Mouse (Mus musculus): ENCODE results near the gene Wdr82.
"Not testable (repeated sequence)": the region's sequence is repeated elsewhere in the genome, so short reads cannot be mapped to it uniquely, and the experiment has no call there.

Gene Wdr82

DNA sequence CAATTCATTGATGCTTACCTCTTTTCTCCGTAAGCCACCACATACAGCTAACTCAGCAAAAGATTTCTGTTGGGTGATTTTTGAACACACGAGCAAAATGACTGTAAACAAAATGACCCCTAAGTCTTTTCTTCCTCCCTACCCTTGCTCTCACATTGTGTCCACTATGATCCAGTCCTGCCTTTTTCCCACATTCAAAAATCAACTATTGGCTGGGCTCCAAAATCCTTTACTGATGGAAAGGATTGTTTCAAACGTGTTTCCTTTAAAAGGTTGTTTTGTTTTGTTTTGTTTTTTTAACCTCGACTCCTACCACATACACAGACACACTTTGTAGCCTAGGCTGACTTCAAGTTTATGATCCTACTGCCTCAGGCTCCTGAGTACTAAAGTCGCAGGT lies 10.3 kb upstream of the Wdr82 start:
- DNase-seq (ENCODE audit: extremely low spot score, low spot score): no peak

DNA sequence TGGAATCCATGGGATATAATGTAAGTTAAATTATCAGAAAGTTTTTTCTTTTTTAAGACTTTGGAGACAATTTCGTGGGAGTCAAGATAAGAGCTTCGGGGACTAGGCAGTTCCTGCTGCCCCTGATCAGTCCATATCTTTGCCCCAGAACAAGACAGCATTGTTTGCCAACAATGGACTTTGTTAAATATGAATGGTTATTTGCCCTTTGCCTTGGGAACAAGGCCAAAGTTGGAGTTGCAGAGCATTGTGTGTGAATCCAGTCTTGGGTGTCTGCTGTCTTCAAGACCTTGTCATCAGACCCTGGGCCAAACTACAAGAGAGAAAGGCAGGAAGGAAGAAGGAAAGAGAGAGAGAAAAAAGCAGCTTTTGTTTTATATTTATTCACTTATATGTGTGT lies 4.0 kb upstream of the Wdr82 start:
- DNase-seq (ENCODE audit: extremely low spot score, low spot score): no peak

DNA sequence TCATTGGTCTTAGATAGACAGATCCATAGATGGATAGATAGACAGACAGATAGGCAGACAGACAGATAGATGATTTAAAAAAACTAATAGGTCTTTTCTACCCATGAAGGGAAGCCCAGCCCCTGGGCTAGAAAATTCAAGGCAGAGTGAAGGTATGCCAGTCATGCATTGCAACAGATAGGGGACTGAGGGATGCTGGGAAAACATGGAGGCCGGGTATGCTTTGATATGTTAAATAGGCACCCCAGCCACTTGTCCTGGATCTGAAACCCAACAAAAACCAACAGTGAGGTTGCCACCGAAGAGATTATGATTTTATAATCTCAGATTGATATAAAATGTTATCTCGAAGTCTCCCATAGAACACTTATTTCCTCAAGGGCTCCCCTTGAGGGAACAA lies 3.5 kb upstream of the Wdr82 start:
- no peak for DNase-seq (ENCODE audit: extremely low spot score, low spot score)

DNA sequence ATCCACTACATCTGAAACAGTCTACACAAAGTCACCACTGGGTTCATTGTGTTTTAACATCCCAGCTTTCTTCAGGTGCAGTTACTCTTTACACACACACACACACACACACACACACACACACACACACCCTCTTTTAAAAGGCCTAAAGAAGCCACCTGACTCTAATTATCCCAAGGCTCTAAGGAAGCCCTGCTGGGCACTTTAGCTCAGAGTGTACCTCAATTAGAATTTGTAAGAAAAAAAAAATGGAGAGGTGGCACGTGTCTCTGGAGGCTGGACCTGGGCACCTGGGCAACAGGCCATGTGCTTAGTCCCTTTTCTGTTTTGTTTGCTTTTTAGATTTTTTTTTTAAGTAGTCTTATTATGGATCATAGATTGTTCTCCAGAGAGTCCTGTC lies 3.0 kb upstream of the Wdr82 start:
- DNase-seq (ENCODE audit: extremely low spot score, low spot score): no peak

DNA sequence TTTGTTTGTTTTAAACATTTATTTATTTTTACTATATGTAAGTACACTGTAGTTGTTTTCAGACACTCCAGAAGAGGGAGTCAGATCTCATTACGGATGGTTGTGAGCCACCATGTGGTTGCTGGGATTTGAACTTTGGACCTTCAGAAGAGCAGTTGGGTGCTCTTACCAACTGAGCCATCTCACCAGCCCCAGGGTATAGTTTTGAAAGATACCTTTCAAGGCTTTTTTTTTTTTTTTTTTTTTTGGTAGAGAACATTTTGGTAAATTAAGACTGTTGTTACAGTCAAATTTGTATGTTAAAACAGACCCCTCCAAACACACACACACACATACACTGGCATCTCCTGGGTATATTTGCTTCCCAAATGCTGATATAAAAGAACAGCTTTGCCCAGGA lies 1.7 kb upstream of the Wdr82 start:
- DNase-seq (ENCODE audit: extremely low spot score, low spot score): not testable (repeated sequence)

DNA sequence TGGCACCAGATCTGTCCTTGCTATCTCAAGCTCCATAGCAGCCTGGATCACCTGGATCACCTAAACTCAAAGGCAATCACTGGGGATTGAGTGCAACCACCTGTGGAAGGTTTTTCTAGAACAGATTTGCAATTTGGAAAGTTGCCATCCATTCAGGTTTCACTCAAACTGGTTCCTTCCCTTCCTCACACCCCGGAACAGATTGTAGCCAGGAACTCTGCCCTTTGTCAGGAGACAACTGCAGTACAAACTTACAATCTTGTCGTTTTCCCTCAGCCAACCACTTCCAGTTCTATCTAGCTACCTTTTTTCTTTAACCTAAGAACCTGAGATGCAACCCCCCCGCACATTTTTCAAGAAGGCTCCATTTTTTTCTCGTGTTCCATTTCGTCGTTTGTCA lies 811 bp upstream of the Wdr82 start:
- DNase-seq (ENCODE audit: extremely low spot score, low spot score): no peak

DNA sequence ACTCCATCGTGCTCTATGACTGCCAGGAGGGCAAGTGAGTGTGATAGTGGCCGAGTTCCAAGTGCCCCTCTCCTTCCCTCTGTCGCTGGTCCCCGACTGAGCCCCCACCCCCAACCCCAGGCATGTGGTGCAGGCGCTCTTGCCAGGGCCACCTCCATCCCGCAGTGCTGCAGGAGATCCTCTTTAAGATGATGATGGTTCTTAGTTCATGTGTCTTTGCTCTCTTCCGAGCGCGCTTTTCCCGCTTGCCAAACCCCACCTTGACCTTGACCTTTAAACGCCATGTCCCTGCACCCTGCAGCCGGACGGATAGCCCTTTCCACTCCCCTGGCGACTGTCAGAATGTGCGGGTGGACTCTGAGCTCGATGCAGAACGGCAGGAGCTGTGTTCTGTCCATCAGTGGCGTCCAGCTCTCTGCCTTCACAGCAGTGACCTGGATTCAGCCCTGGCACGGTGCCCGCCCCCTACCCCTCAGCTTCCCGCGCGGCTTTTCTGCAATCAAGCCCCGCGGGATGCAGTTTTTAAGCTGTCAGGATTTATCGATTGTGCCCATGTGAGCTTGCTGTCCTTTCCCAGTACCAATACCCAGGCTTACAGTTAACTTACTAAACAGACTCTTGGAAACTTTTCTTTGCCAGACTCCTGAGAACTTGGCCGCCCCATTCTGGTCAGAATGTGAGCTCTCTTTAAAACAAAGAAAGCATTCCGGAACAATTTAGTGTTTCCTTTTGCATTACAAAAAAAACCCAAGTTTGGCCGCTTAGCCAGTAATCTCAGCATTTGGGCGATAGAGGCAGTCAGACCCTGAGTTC lies 824 bp downstream of the Wdr82 start:
- DNase-seq (ENCODE audit: extremely low spot score, low spot score): no peak

DNA sequence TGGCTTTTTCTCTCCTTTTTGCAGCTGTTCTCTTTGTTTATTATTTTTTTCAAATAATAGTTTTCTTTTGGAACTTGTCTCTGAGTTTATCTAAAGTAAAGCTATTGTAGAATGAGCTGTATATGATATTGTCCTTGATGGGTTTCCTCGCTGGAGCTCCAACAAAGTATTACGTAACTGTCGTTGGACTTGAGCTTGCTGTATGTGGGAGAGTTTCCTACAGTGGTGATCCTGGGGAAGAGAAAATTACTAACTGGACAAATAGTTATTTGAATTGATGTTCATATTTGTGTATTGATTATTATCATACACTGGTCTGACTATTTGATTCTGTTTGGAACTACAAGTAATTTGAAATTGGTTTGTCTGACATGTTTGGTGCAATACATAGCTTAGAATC lies 1.8 kb downstream of the Wdr82 start:
- no peak for DNase-seq (ENCODE audit: extremely low spot score, low spot score)

DNA sequence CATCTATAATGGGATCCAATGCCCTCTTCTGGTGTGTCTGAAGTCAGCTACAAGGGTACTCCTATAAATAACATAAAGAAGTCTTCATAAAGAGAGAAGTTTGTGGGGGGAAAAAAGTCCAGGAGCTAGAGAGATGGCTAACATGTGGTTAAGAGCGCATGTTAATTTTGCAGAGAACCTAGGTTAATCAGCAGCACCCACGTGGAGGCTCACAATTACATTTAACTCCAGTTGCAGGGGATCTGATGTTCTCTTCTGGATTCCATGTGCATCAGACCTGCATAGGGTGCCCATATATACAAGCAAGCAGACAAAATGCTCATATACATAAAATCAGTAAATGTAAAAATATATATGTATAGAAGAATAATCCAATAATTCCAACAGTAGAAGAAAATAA lies 2.6 kb downstream of the Wdr82 start:
- no peak for DNase-seq (ENCODE audit: extremely low spot score, low spot score)

DNA sequence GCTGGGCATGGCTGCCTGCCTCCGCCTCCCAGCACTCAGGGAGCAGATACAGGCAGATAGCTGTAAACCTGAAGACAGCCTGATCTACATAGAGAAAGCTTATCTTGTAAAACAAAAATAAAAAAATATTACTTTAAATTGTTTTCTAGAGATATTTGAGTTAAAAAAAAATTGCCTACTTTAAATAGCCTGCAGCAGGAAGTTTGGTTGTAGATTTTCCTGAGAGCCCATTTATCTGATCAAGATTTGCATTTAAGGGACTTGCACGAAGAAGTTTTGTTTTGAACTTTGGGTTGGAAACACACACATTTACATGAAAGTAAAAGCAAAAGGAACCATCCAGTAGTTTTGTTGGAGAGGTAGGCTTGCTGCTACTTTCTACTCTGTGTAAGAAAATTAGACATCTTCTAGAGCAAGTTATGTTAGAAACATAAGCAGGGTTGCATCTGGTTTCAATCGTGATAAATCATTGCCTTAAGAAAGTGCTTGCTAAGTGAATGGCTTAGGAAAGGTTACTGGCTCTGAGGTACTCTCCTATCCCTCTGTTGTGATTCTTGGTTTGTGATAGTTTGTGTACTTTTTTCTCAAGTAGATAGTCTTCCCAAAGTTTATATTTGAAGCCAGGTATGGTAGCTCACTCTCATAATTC lies 4.9 kb downstream of the Wdr82 start:
- no peak for DNase-seq (ENCODE audit: extremely low spot score, low spot score)

DNA sequence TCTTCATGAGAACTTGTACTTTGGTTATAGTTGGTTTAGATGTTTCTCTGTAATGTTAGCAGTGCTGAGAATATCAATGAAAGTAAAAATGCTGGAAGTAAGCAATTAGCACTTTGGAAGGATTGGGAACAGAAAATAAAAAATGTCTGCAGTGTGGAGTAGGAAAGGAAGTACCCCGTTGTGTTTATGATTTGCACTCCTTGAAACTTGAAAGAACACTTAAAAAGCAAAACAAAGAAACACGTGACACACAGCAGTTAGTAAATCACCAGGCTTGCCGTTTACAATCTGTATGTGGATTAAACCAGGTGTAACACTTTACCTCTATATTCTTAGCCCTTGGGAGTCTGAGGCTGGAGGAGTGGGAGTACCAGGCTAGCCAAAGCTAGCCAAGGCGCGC lies 6.0 kb downstream of the Wdr82 start:
- no peak for DNase-seq (ENCODE audit: extremely low spot score, low spot score)

DNA sequence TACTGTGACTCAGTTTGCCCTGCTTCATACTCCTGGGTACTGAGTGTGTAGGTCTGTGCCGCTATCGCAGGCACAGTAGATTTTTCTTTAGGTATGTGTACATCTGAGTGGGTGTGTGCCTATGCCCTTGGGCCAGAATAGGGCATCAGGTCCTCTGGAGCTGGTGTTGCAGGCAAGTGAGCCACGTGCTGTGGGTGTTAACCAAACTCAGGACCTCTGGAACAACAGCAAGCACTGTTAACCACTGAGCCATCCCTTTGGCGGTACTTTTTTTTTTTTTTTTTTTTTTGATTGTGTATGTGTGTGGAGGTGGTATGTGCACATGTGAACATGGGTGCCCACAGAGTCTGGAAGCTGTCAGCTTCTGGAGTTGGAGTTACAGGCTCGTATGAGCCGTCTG lies 7.1 kb downstream of the Wdr82 start:
- no peak for DNase-seq (ENCODE audit: extremely low spot score, low spot score)

DNA sequence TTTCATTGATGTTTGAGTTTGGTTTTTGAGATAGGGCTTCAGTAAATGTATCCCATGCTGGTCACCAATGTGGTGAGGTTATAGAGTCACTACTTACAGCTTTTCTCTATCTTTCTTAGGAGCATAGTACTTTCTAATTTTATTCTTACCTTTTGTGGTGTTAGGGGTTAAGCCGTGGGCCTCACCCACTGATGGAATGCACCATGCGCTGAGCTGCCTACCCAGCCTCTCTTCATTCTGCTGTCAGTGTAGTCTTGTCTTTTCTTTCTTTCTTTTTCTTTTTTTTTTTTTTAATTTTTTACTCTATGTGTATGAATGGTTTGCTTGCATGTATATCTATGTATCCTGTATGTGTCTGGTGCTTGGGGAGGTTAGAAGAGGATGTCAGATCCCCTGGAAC lies 8.7 kb downstream of the Wdr82 start:
- no peak for DNase-seq (ENCODE audit: extremely low spot score, low spot score)

DNA sequence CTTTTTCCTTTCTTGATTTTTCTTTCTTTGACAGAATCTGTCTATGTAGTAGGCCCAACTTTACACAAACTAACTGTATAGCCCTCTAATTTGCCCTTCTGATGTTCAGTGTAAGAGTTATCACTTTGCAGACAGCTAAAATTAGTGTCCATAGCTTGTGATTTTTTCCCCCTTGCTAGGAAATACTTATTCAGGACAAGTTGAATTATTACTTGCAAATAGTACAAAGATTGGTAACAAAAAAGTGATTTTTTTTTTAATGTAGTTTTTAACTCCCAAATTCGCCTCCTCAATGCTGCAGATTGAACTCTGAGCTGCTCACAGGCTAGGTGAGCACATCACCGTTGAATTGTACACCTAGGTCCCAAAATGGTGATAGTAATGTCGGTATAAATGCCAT lies 9.2 kb downstream of the Wdr82 start:
- no peak for DNase-seq (ENCODE audit: extremely low spot score, low spot score)

DNA sequence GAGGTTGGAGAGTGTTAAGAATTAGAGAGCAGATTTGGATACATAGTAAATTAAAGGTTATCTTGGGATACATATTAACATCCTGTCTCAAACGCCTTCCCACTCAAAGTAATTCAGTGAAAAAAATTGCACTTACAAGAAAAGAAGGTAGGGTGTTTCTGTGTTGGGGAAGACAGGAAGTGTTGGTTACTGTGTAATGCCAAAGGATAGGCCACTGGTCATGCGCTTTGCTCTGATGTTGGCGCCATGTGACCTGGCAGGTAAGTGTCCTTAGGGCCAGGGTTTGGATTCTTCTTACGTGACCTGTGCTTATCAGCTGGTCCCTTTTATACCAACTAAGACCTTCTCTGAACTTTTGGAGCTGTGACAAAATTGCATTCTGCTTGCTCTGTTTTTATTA lies 11.4 kb downstream of the Wdr82 start:
- no peak for DNase-seq (ENCODE audit: extremely low spot score, low spot score)

DNA sequence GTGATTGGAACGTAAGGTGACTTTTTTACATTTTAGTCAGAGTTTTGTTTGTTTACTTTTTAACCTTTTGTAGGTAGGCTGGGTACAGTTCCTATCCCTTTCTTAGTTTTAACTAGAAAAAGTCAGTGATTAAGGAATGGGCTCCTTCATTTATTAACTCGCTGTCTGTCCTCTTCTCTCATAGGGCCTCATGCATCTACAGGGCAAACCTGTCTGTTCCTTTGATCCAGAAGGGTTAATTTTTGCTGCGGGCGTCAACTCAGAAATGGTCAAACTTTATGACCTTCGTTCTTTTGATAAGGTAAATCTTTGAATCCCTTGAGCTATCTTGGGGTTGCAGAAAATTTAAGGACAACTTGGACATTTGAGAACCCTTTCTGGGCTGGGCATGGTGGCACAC lies 13.3 kb downstream of the Wdr82 start:
- DNase-seq (ENCODE audit: extremely low spot score, low spot score): no peak

DNA sequence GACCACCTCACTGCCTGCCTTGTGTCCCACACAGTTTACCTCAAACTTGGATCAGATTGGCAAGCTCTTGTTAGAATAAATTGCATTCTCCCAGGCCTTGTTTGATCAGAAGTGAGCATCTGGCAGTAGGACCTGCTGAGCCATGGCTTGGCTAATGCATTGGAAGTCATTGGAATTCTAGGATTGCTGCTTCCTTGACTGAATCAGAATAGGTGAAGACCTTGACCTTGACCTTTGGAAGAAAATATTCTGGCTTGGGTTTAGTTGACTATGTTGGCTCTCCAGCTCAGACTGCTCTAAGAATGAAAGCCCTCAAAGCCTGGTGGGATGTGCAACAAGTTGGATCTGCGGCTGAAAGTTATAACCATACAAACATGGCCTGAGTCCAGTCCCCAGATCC lies 20.6 kb downstream of the Wdr82 start:
- no peak for DNase-seq (ENCODE audit: extremely low spot score, low spot score)

DNA sequence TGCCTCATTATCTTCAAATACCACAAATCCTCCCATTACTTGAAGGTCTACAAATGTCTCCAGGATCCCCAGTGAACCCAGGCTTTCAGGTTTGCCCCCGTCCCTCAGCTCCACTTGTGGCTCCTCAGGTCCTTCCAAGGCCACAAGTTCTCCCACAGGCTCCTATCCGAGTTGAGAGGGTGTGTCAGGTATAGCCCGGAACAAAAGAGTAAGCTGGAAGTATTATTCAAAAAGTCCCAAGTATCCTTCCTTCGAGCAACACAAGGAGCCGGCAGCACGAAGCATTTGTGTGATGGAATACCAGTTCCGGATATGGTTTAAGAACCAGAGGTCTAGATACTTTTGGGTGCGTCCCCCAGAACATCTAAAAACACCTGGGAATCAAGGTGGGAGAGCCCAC lies 21.3 kb downstream of the Wdr82 start:
- no peak for DNase-seq (ENCODE audit: extremely low spot score, low spot score)

DNA sequence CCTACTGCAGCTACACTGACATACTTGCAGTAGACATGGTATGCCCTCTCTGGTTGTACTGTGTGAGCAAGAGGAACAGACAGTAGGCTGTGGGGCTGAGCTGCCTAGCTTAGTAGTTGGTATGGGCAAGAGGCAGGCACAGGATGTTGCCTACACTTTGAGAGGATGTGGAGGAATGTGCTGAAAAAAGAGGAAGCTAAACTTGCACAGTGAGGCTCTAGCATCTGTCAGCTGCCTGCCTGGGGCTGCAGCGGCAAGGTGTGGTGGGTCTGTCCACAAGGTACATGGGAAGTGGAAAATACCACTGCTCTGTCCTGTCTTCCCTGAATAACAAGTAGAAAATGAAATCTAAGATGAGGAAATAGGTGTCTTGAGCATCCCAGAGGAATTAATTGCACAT lies 22.3 kb downstream of the Wdr82 start:
- DNase-seq (ENCODE audit: extremely low spot score, low spot score): no peak

DNA sequence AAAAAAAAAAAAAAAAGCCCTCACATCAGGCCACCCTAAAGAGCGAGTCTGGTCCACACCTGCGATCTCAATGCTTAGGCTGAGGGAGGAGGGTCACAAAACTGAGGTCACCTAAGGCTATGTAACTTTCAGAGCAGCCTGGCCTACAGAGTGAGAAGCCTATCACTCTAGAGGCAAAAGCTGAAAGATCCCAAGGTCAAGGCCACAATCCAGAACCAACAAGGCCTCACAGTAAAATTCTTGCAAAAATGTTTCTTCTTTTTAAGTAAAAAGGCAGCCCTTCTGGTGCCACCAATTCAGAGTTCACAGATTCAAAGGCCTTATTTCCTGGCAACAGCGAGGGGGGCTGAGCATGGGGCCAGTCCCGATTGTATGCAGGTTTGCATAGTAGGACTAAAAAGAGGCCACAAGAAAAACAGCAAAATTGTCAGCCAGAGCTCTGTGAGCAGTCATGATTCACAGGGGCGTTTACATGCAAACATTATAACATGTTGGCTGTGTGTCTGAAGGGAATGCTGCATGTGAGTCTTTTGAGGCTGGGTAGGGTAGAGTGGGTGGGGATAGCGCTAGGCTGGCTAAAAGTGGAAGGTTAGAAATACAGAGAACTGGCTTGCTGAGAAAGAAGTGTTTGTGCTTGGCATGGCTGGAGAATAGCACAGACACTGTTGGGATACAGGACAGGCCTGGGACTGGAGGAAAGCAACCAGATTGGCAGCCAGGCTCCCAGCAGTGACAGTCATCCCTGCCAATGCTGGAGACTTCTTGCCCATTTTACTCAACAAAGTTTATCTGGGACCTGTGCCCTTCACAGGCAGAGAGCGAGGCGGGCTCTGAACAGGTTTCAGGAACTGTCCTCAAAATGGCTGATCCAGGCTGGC lies 23.4 kb downstream of the Wdr82 start:
- no peak for DNase-seq (ENCODE audit: extremely low spot score, low spot score)

DNA sequence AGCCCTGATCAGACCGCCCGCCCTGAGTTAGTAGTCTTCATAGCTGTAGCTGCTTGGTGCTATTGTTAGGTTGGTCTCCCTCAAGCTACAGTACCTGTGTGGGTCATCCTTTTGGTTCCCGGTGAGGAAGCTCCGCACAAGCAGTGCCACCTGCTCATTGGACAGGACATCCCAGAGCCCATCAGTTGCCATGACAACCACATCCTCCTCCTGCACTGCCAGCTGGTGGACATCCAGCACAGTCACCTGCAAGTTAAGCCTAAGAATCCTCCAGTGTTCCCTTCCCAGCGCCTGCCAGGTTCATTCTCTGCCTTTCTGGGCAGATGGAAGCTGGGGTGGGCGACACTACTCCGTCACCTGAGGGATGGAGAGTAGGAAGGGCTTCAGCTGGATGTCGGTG lies 25.0 kb downstream of the Wdr82 start:
- no peak for DNase-seq (ENCODE audit: extremely low spot score, low spot score)

DNA sequence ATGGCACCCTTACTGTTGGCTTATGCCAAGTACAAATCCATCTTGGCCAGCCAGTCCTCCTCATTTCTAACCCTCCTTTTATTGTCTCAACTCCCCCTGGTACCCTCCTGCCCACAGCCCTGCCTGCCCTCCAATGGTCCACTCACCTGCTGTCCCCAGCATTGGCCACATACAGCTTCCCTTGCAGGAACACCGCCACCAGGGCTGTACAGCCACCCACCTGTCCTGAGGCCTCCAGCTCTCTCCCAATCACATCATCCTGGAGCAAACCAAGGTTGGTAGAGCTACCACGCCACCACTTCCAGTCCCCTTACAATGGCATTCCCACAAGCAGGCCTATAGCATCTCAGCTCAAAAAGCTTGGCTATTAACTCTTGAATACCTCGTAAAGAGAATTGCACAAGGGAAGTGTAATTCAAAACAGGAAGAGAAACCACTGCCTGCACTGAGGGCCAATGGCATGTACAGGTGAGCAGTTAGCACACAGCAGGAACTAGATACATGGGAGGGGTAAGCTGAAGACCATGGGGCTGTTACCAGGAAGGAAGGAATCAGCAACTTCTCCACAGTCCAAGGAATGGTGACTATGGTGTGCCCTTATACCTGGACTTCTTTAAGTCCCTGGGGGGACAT lies 26.5 kb downstream of the Wdr82 start:
- no peak for DNase-seq (ENCODE audit: extremely low spot score, low spot score)

Measured in neural tube, embryonic 10.5 days (tissue).